Mouse (Mus musculus) embryonic fibroblast, embryonic 13.5 days (primary cell): Measurements from ENCODE around the gene Ppm1h. TPM values are rescaled to one million over a fixed set of nuclear protein-coding genes. Genes with fewer than 3 reads are reported as not detected.

Experiments
- H3K27ac ChIP-seq: 2 replicates; pipeline ENCODE4 v1.5.1; 2012; ENCODE audit warnings: low read length, control low read depth, inconsistent platforms; ENCODE audit not compliant: insufficient read depth
- H3K4me1 ChIP-seq: 2 replicates; pipeline ENCODE4 v1.6.1; 2011; ENCODE audit warnings: low read length; ENCODE audit not compliant: control insufficient read depth, insufficient read depth
- H3K4me3 ChIP-seq: 2 replicates; pipeline ENCODE4 v1.5.1; 2011; ENCODE audit warnings: mild to moderate bottlenecking, control low read depth, low read length; ENCODE audit not compliant: insufficient read depth
- CTCF ChIP-seq: IDR thresholded peaks from 2 replicates; pipeline ENCODE4 v1.5.1; 2011; ENCODE audit warnings: mild to moderate bottlenecking, control low read depth, low read length, moderate library complexity, borderline replicate concordance; ENCODE audit not compliant: insufficient read depth
- POLR2A ChIP-seq: IDR thresholded peaks from 2 replicates; pipeline ENCODE4 v1.6.1; 2011; ENCODE audit warnings: low read depth, mild to moderate bottlenecking, control low read depth, low read length, moderate library complexity
- polyA plus RNA-seq: library from polyadenylated mRNA; stranded (reverse); fragments of >200 nt; gene quantifications from 2 replicates; pipeline ENCODE4 v1.2.4, GENCODE M21; 2011; ENCODE audit warnings: low read depth; ENCODE audit not compliant: missing spikeins, insufficient read length

Ppm1h gene
- polyA plus RNA-seq, 1 experiment = 4.5 TPM

GRCm38 (mm10) chr10:122739037-122739436, 60.5 kb downstream of the Ppm1h start:
- no peak overlapping the region for H3K4me3 ChIP-seq
- TF ChIP-seq POLR2A (no peak), CTCF (no peak)

GRCm38 (mm10) chr10:122740117-122740516, 61.6 kb downstream of the Ppm1h start:
- TF ChIP-seq CTCF = no peak
- no peak for TF ChIP-seq POLR2A
- Histone ChIP-seq H3K4me3 (no peak overlapping the region), H3K27ac (no peak overlapping the region)

More at GRCm38 (mm10) chr10:122739037-122739436, 60.5 kb downstream of the Ppm1h start:
- Histone ChIP-seq H3K4me1 (0 out of 2 replicates have a peak, but pooled peaks cover 5% of the 10 kb centered on the region), H3K27ac (no peak overlapping the region)

DNA sequence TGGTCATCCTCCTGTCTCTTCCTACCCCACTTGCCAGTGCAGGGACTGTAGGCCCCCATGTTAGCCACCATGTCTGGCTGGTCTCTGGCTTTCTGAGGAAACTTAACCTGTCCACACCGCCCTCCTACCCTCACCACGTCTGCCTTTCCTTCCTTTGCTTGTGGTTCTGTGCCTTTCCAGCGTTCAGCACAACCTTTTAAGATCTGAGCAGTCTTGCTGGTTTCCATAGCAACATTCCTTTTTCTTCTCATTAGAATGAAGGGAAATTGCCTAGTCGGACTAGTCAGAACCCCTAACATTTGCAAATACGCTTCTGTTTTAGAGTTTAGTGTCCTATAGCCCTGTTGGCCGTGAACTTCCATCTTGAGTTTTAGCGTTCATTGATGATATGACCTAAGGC, 62.6 kb downstream of the Ppm1h start:
- Histone ChIP-seq H3K4me1 (0 out of 2 replicates have a peak, but pooled peaks cover 7% of the 10 kb centered on the region), H3K27ac (no peak overlapping the region), H3K4me3 (no peak overlapping the region)
- TF ChIP-seq CTCF (no peak), POLR2A (no peak)

More at GRCm38 (mm10) chr10:122740117-122740516, 61.6 kb downstream of the Ppm1h start:
- 0 out of 2 replicates have a peak, but pooled peaks cover 7% of the 10 kb centered on the region for H3K4me1 ChIP-seq

GRCm38 (mm10) chr10:122742136-122742535, 63.6 kb downstream of the Ppm1h start:
- H3K4me1 ChIP-seq = 0 out of 2 replicates have a peak, but pooled peaks cover 7% of the 10 kb centered on the region
- no peak overlapping the region for H3K27ac ChIP-seq
- no peak overlapping the region for H3K4me3 ChIP-seq
- no peak for TF ChIP-seq POLR2A
- TF ChIP-seq CTCF = no peak

DNA sequence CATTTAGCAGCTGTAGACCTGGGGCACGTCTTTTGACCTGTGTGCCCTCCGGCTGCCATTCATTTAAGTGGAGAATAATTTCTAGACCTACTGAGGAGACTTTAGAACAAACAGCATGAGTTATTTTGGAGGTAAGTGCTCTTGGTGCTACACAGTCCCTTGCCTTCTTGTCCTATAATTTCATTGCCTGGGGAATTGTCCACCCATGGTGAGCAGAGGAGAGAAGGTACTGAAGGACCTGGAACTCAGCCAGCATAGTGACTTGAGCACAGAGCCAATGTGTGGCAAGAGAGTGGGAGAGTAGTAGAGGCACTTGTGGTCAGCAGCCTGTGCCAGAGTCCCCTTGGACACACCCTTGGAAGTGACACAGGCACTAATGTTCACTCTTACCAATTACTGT, 64.8 kb downstream of the Ppm1h start:
- TF ChIP-seq POLR2A (no peak), CTCF (no peak)
- Histone ChIP-seq H3K4me3 (no peak overlapping the region), H3K4me1 (0 out of 2 replicates have a peak, but pooled peaks cover 7% of the 10 kb centered on the region)

DNA sequence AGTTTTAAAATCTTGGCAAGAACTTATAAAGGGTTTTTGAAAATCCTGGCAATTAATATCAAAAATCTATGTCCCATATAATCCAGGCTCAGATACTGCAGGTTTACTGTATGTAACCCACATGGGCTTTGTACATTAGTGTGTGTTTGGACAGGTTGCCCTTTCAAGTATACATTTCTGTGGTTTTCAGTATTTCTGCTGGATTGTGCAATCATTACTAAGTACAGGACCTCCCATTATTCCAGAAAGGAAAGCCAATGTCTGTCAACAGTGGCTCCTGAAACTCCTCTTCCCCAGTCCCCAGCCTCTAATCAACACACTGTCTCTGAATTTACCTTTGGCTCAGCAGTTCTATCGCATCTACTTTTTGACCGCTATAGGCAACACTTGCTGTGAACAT, 66.4 kb downstream of the Ppm1h start:
- no peak overlapping the region for H3K4me3 ChIP-seq
- no peak overlapping the region for H3K27ac ChIP-seq
- H3K4me1 ChIP-seq = 0 out of 2 replicates have a peak, but pooled peaks cover 2% of the 10 kb centered on the region
- TF ChIP-seq CTCF (no peak), POLR2A (no peak)

More for the DNA sequence above, 64.8 kb downstream of the Ppm1h start:
- no peak overlapping the region for H3K27ac ChIP-seq

GRCm38 (mm10) chr10:122746211-122746610, 67.6 kb downstream of the Ppm1h start:
- H3K4me1 ChIP-seq = 0 out of 2 replicates have a peak, but pooled peaks cover 2% of the 10 kb centered on the region
- no peak for TF ChIP-seq CTCF
- TF ChIP-seq POLR2A = no peak

DNA sequence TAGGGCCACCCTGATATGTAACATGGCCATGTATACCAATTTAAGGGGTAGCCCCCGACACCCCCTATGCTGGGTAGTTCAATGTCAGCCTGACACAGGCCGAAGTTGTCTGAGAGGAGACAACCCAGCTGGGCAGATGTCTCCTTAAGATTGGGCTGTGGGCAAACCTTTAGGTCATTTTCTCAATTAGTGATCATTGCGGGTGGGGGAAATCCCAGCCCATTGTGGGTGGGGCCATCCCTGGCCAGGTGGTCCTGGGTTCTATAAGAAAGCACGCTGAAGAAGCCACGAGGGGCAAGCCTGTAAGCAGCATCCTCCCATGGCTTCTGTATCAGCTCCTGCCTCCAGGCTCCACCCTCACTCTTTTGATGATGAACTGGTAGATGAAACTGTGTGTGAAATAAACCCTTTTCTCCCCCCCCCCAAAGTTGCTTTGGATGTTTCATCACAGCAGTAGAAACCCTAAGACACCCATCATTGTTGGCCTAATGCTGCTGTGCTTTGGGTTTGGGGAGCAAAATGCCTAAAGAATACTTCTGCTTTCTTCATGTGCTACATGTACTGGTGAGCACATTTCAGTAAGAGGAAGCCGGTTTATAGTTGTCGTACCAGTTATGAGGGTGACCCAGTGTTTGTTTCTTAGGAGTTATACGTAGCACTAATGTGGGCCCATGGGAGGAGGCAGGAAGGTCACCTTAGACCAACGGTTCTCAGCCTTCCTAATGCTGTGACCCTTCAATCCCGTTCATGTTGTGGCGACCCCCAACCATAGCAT, 68.8 kb downstream of the Ppm1h start:
- Histone ChIP-seq H3K27ac (no peak overlapping the region), H3K4me3 (no peak overlapping the region), H3K4me1 (0 out of 2 replicates have a peak, but pooled peaks cover 2% of the 10 kb centered on the region)
- TF ChIP-seq POLR2A (no peak), CTCF (no peak)

More at GRCm38 (mm10) chr10:122746211-122746610, 67.6 kb downstream of the Ppm1h start:
- Histone ChIP-seq H3K4me3 (no peak overlapping the region), H3K27ac (no peak overlapping the region)

DNA sequence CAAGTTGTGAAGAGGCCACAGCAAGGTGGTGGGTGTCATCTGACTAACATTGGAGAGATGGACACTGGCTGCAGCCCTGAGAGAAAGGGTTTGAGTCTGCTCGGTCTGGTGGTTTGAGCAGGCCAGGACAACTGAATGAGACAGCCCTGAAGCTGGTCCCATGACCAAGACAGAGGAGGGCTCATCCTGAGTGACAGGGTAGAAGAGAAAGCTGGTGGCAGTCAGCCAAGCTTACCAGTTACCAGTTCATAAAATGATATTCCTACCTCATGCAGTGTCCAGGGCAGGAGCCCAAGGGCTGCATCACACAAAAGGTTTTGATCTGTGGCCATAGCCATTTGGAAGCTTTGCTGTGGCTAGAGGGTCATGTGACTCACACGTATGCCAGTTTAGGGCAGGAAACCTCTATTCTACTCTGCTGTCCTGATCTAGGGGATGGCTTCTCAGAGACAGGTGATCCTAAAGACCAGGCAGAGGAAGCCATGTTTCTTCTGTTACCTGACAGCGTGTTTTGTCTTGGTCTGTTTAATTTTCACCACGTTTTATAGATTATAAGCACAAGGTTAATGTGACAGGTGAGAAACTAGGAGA, 69.9 kb downstream of the Ppm1h start:
- TF ChIP-seq POLR2A = no peak
- no peak for TF ChIP-seq CTCF
- Histone ChIP-seq H3K4me1 (0 out of 2 replicates have a peak, but pooled peaks cover 2% of the 10 kb centered on the region), H3K27ac (no peak overlapping the region), H3K4me3 (no peak overlapping the region)
